Mouse (Mus musculus) intestine, embryonic 15.5 days (tissue): ENCODE results near the gene Mrps25. TPM values are rescaled to one million over a fixed set of nuclear protein-coding genes. Genes with fewer than 3 reads are reported as not detected.

Source experiments
- ATAC-seq: fragments of 200-750 bp; cut with Nextera tagmentation; 2 replicates; pipeline ENCODE4 v1.8.0; 2017; ENCODE audit warnings: moderate TSS enrichment, moderate library complexity
- H3K27ac ChIP-seq: fragments of 300-500 bp; sonication (generic); 2 replicates; pipeline ENCODE4 v1.5.1; 2015; ENCODE audit warnings: mild to moderate bottlenecking, inconsistent platforms
- H3K27me3 ChIP-seq: fragments of 300-500 bp; sonication (generic); replicated peaks from 2 replicates; pipeline ENCODE4 v1.6.1; 2015; ENCODE audit warnings: inconsistent platforms
- H3K36me3 ChIP-seq: fragments of 300-500 bp; sonication (generic); 2 replicates; pipeline ENCODE4 v1.6.1; 2015; ENCODE audit warnings: inconsistent platforms
- H3K4me1 ChIP-seq: fragments of 300-500 bp; sonication (generic); replicated peaks from 2 replicates; pipeline ENCODE4 v1.6.1; 2015; ENCODE audit warnings: inconsistent platforms
- H3K4me2 ChIP-seq: fragments of 300-500 bp; sonication (generic); replicated peaks from 2 replicates; pipeline ENCODE4 v1.6.1; 2015; ENCODE audit warnings: mild to moderate bottlenecking, inconsistent platforms
- H3K4me3 ChIP-seq: fragments of 300-500 bp; sonication (generic); replicated peaks from 2 replicates; pipeline ENCODE4 v1.5.1; 2015; ENCODE audit warnings: inconsistent platforms
- H3K9ac ChIP-seq: fragments of 300-500 bp; sonication (generic); 2 replicates; pipeline ENCODE4 v1.6.1; 2015; ENCODE audit warnings: inconsistent platforms
- H3K9me3 ChIP-seq: fragments of 300-500 bp; sonication (generic); 2 replicates; pipeline ENCODE4 v1.6.1; 2016; ENCODE audit warnings: inconsistent platforms
- WGBS: fragments of 180-500 bp; shearing (Covaris S2); methylation state at CpG from one replicate; pipeline ENCODE4 v1.1.7; 2015; 5-methylcytosine and 5-hydroxymethylcytosine counted together
- polyA plus RNA-seq: library from polyadenylated mRNA; unstranded; fragments of >200 nt; fragmentation: Nextera tagmentation; extraction: Ambion mirVana; gene quantifications from 2 replicates; pipeline ENCODE4 v1.2.1, GENCODE M21; 2015

Mrps25 gene
- polyA plus RNA-seq, 1 experiment from 2014 or later = 109 TPM

DNA sequence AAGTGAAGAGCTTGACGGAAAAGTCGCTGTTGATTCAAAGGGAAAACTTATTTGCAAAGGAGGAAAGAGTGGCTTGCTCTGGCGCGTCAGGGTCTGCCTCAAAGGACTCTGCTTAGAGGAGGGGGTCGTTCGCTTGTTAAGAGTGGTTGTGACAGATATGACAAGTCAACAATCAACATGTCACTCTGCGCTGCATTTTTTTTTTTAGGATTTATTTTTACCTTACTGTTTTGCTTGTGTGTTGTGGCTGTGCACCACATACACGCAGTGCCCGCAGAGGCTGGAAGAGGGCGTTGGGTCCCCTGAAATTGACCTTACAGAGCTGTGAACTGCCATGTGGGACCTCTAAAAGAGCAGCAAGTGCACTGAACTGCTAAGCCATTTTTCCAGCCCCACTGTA is 345 bp upstream of the Mrps25 start:
- ATAC-seq = peak; percentile 72
- H3K4me3 ChIP-seq = peak overlapping the region; percentile 76
- peaks cover 12% of the 10 kb centered on the region for H3K4me1 ChIP-seq
- H3K9me3 ChIP-seq = no peaks in the 10 kb centered on the region
- H3K27me3 ChIP-seq = no peaks in the 10 kb centered on the region
- peaks cover 18% of the 10 kb centered on the region for H3K36me3 ChIP-seq
- peak overlapping the region; percentile 88 for H3K9ac ChIP-seq
- H3K4me2 ChIP-seq = peak overlapping the region; percentile 78
- no peak overlapping the region for H3K27ac ChIP-seq
- 7% methylated on average over 10 of the region's 10 CpGs for WGBS

DNA sequence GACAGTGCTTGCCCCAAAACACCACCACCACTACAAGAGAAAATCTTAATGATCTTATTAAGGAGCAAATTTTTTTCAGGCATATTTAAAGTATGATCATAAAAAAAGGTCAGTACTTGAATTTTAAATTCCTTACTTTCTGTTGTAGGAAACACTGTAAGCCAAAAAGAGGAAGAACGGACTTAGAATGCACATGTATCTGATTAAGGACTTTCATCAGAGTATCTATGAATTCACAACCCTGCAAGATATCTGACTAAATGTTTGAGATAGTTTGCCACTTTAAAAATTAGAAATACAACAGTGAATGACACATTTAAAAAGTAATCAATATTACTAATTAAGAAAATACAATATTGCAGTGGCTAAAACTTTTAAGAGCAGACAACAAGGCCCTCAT is 7.4 kb downstream of the Mrps25 start:
- Histone ChIP-seq H3K4me1 (no peaks in the 10 kb centered on the region), H3K36me3 (peaks cover 43% of the 10 kb centered on the region)

DNA sequence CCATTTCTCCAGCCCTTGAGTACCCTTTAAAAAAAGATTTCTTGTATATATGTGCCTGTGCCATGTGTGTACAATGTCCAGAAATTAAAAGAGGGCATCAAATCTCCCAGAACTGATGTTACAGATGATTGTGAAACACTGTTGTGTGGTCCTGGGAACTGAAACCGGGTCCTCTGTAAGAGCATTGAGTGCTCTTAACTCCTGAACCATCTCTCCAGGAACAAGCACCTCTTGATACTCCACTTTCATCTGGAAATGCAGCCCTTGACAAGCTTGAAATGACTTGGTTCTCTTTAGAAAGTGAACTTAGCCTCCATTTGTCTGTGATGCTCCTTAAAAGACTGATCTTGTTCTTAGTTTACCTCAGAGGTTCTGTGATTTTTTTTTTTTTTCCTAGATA is 21.1 kb downstream of the Mrps25 start:
- H3K4me2 ChIP-seq = no peak overlapping the region
- H3K9ac ChIP-seq = no peak overlapping the region
- no peaks in the 10 kb centered on the region for H3K4me1 ChIP-seq
- ATAC-seq = no peak
- no peak overlapping the region for H3K4me3 ChIP-seq
- H3K27me3 ChIP-seq = no peaks in the 10 kb centered on the region
- H3K9me3 ChIP-seq = no peaks in the 10 kb centered on the region
- peaks cover 47% of the 10 kb centered on the region for H3K36me3 ChIP-seq
- WGBS = 94% methylated on average over 1 of the region's 1 CpGs
- H3K27ac ChIP-seq = no peak overlapping the region

More for the DNA sequence above, 7.4 kb downstream of the Mrps25 start:
- WGBS = 98% methylated on average over 1 of the region's 1 CpGs
- no peak overlapping the region for H3K27ac ChIP-seq
- H3K4me2 ChIP-seq = no peak overlapping the region
- ATAC-seq = no peak
- H3K27me3 ChIP-seq = no peaks in the 10 kb centered on the region
- H3K4me3 ChIP-seq = no peak overlapping the region
- H3K9me3 ChIP-seq = no peaks in the 10 kb centered on the region
- H3K9ac ChIP-seq = no peak overlapping the region

DNA sequence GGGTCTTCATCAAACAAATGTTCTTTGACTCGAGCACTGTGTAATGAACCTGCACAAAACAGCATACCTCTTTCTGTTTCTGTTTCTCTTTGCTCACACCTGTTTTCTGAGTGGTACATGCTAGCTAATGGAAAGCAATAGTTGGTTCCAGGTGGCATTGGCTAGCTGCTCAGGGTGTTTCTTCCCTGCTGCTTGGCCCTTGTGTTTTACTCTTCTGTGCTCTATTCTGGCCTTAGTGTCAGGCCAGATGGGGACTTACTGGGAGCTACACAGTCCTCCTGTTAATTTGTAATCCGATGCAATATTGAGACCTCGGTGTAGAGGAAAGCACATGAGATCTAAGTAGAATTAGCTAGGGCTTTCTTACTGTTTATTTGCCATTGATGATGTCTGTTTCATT is 25.0 kb downstream of the Mrps25 start:
- H3K27me3 ChIP-seq = no peaks in the 10 kb centered on the region
- ATAC-seq = no peak
- no peak overlapping the region for H3K9ac ChIP-seq
- 95% methylated on average over 3 of the region's 3 CpGs for WGBS
- H3K27ac ChIP-seq = no peak overlapping the region
- H3K4me2 ChIP-seq = no peak overlapping the region
- H3K4me3 ChIP-seq = no peak overlapping the region
- no peaks in the 10 kb centered on the region for H3K4me1 ChIP-seq
- no peaks in the 10 kb centered on the region for H3K9me3 ChIP-seq
- H3K36me3 ChIP-seq = peaks cover 62% of the 10 kb centered on the region

DNA sequence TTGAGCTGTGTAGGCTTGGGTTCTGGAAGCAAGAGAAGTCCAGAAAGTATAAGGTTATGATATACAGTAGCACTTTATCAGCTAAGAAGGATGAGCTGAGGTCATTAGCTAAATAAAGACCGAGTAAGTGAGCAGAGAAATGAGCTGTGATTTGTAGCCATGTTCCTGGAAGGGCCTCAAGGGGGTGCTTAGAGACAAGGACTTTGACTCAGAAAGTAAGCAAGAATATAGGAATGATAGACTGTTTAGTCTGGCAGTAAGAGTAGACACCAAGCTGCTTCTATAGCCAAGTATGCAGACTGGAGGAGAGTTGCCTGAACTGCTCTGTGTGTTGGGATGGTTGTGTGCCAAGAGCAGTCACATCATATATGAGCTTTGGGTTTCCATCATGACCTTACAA is 30.1 kb downstream of the Mrps25 start:
- Histone ChIP-seq H3K27me3 (no peaks in the 10 kb centered on the region), H3K4me2 (no peak overlapping the region), H3K27ac (no peak overlapping the region), H3K4me1 (no peaks in the 10 kb centered on the region), H3K4me3 (no peak overlapping the region), H3K9me3 (no peaks in the 10 kb centered on the region), H3K36me3 (peaks cover 42% of the 10 kb centered on the region), H3K9ac (no peak overlapping the region)
- WGBS = 48% methylated on average over 1 of the region's 1 CpGs
- ATAC-seq = no peak

DNA sequence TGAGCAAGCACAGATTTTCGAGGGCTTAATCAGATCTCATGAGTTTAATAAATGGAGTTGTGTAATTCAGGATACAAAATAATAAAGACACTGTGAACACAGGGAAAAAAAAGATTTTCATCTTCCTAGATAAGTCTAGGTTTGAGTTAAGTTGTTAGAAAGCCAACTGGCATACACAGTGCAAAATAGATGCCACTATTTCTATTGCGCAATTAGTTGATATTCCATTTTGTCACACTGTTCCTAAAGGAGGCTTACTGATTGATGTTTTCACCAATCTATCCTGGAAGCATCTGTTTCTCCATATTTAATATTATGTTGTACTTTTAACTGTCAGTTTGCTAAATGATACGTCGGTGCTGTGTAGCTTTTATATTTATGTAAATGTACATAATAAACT is 38.0 kb downstream of the Mrps25 start:
- H3K36me3 ChIP-seq = peaks cover 12% of the 10 kb centered on the region; the same call in 1 of the 2 replicates
- no peak overlapping the region for H3K27ac ChIP-seq
- H3K9me3 ChIP-seq = no peaks in the 10 kb centered on the region
- 97% methylated on average over 4 of the region's 4 CpGs for WGBS
- no peak overlapping the region for H3K9ac ChIP-seq
- H3K27me3 ChIP-seq = no peaks in the 10 kb centered on the region
- no peak overlapping the region for H3K4me2 ChIP-seq
- no peak overlapping the region for H3K4me3 ChIP-seq
- ATAC-seq = no peak
- H3K4me1 ChIP-seq = no peaks in the 10 kb centered on the region

DNA sequence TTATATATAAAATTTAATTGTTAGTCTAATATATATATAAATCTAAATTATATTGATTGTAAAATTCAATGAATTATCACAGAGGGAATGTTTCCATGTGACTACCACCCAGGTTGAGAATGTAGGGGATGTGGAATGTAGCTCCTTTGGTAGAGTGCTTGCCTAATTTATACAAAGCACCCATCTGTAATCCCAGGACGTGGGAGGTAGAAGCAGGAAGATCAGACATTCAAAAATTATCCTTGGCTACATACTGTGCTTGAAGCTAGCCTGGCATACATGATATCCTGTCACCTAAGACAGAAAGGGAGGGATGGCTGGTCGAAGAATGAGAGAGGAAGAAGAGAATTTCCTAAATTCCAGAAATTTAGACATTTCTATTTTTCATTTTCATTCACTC is 47.5 kb downstream of the Mrps25 start:
- H3K4me2 ChIP-seq = no peak overlapping the region
- H3K9me3 ChIP-seq = no peaks in the 10 kb centered on the region
- no peak for ATAC-seq
- no peaks in the 10 kb centered on the region for H3K36me3 ChIP-seq
- no peaks in the 10 kb centered on the region for H3K4me1 ChIP-seq
- no peak overlapping the region for H3K4me3 ChIP-seq
- WGBS = 68% methylated on average over 2 of the region's 2 CpGs
- no peak overlapping the region for H3K9ac ChIP-seq
- no peaks in the 10 kb centered on the region for H3K27me3 ChIP-seq
- H3K27ac ChIP-seq = no peak overlapping the region

DNA sequence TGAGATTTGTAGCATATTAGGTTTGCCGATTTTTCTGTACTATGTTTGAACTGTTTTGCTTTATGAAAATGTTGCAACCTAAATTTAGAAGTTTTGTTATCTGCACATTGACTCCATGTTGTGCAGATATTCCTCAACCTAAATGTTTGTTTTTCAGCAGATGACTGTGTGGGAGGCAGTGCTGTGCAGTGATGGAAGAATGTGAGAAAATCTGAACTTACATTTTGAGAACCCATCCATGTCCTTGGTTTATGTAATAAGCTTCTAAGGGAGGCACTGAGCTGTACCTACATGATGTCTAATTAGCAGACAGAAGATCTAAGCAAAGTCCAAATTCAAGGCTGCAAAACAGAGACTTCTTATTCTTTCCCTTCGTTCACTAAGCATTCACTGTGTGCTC is 50.2 kb downstream of the Mrps25 start:
- H3K4me3 ChIP-seq = no peak overlapping the region
- no peaks in the 10 kb centered on the region for H3K27me3 ChIP-seq
- H3K4me1 ChIP-seq = no peaks in the 10 kb centered on the region
- no peaks in the 10 kb centered on the region for H3K36me3 ChIP-seq
- H3K9me3 ChIP-seq = no peaks in the 10 kb centered on the region
- no peak for ATAC-seq
- no peak overlapping the region for H3K4me2 ChIP-seq
- no peak overlapping the region for H3K9ac ChIP-seq
- 96% methylated on average over 2 of the region's 2 CpGs for WGBS
- no peak overlapping the region for H3K27ac ChIP-seq

DNA sequence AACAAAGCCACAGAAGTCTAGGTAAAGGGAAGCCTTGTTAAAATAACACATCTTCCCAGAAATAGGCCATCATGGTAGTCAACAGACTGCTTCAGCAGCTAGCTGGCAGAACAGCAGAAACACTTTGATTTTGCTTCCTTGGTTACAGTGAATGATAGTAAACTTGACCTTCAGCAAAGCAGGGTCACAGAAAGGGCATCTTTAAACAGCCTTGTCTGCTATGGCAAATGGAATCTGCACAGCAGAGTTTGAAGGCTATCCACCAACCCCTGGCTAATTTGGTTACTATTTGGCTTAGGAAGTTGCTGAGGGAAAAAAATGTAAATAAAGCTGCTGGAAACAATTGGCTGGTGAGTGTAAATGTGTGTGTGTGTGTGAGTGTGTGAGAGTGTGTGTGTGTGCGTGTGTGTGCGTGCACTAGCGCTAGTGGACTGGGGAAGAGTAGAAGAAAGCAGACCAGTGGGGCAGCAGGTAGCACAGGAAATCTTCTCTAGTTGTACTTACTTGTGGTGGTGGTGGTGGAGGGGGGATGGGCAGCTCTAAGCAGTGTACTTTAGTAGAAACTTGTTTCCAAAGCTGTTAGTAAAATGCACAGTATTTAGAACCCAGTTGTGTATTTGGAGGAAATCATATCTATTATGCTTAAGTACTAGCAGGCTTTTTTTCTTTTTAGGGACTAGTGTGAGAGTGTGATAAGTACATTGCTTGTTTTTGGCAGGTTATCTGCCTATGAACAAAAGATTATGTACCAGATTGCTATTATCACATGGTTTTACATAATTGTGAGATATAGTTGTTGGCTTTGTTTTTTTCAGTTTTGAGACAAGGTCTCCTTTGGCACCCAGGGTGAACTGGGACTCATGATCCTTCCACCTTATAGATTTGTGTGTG is 51.6 kb downstream of the Mrps25 start:
- Histone ChIP-seq H3K4me2 (no peak overlapping the region), H3K9me3 (no peaks in the 10 kb centered on the region), H3K27me3 (no peaks in the 10 kb centered on the region), H3K4me1 (no peaks in the 10 kb centered on the region), H3K9ac (no peak overlapping the region), H3K27ac (no peak overlapping the region), H3K4me3 (no peak overlapping the region), H3K36me3 (no peaks in the 10 kb centered on the region)
- WGBS = 75% methylated on average over 3 of the region's 3 CpGs
- ATAC-seq = no peak

DNA sequence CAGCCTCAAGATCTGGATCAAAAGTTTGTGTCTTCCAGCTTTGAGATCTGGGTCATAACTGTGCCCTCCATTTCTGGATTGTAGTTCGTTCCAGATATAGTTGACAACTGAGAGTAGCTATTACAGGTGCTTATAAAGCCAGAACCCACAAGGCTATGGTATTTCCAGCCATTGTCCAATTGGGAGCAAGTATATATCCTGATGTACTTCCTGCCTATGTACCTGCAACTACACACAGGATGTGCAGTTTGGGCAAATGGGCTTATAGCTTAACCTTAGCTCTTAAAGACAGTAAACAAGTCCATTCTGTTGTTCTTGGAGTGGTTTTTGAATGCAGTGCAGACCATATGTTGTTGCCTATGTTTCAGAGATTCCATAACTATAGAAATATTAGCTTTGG is 52.4 kb downstream of the Mrps25 start:
- 96% methylated on average over 1 of the region's 1 CpGs for WGBS
- no peak for ATAC-seq
- H3K27ac ChIP-seq = no peak overlapping the region
- H3K4me3 ChIP-seq = no peak overlapping the region
- no peaks in the 10 kb centered on the region for H3K27me3 ChIP-seq
- H3K4me1 ChIP-seq = no peaks in the 10 kb centered on the region
- no peak overlapping the region for H3K4me2 ChIP-seq
- no peaks in the 10 kb centered on the region for H3K36me3 ChIP-seq
- no peak overlapping the region for H3K9ac ChIP-seq
- H3K9me3 ChIP-seq = no peaks in the 10 kb centered on the region

DNA sequence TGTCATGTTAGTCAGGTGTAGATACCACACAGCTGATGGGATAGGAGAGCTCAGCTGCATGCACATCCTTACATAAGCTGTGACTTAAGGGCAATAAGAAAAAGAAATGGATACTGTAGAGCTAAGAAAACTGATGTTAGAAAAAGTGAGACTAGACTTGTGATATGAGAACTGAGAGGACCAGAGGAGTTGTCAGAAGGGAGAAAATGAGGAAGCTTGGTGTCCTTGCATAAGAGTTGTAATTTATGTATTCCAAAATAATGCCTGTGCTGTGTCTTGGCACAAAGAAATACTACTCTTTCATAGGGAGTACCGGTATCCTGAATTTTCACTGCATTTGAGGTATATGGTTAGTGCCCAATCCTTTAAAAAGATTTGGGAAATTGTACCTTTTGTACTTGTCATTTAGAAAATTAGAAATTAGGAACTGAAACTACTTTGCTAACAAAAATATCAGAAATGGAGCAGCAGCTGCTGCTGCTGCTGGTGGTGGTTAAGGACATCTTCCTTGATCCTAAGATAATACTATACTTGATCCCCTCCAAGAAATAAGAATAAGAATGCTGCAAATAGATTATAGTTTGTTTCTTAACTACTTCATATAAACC is 56.9 kb downstream of the Mrps25 start:
- ATAC-seq = no peak
- H3K4me1 ChIP-seq = no peaks in the 10 kb centered on the region
- H3K4me3 ChIP-seq = no peak overlapping the region
- H3K36me3 ChIP-seq = no peaks in the 10 kb centered on the region
- WGBS = 91% methylated on average over 1 of the region's 1 CpGs
- no peak overlapping the region for H3K27ac ChIP-seq
- no peaks in the 10 kb centered on the region for H3K27me3 ChIP-seq
- no peak overlapping the region for H3K4me2 ChIP-seq
- H3K9me3 ChIP-seq = no peaks in the 10 kb centered on the region
- no peak overlapping the region for H3K9ac ChIP-seq

DNA sequence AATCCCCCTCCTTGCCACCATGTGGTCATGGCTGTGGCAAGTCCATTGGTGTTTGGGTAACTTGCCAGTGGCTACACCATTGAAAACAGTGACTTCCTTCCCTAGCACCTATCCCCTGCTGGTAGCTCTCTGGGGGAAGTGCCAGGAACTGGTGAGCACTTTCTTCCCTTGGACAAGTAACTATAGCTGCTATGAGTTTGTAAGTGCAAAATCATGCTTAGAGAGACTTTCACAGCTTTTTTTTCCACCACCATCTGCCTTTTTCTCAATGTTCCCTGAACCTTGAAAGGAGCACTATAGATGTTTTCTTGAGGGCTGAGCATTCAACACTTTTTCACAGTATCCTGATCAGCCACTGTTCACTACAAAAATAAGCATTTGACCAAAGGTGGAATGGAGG is 59.3 kb downstream of the Mrps25 start:
- no peaks in the 10 kb centered on the region for H3K9me3 ChIP-seq
- no peak overlapping the region for H3K4me3 ChIP-seq
- H3K9ac ChIP-seq = no peak overlapping the region
- no peaks in the 10 kb centered on the region for H3K4me1 ChIP-seq
- no peaks in the 10 kb centered on the region for H3K27me3 ChIP-seq
- no peaks in the 10 kb centered on the region for H3K36me3 ChIP-seq
- H3K4me2 ChIP-seq = no peak overlapping the region
- no peak overlapping the region for H3K27ac ChIP-seq
- no peak for ATAC-seq
